Mouse (Mus musculus) heart, embryonic 16.5 days (tissue): ENCODE measurements around the gene Ccm2l. TPM values are rescaled to one million over a fixed set of nuclear protein-coding genes. Genes with fewer than 3 reads are reported as not detected.

ENCODE experiments used
- ATAC-seq: fragments of 200-750 bp; cut with Nextera tagmentation; replicated peaks from 2 replicates; pipeline ENCODE4 v1.8.0; 2017; ENCODE audit warnings: moderate number of reproducible peaks; ENCODE audit not compliant: insufficient read depth, low FRiP score; ENCODE audit errors: extremely low read depth
- H3K27ac ChIP-seq: fragments of 300-500 bp; sonication (generic); 2 replicates; pipeline ENCODE4 v1.5.1; 2014; ENCODE audit warnings: mild to moderate bottlenecking, low read length, control low read depth, moderate library complexity
- H3K27me3 ChIP-seq: fragments of 300-500 bp; sonication (generic); 2 replicates; pipeline ENCODE4 v1.6.1; 2014; ENCODE audit warnings: low read length, mixed read lengths; ENCODE audit not compliant: control insufficient read depth, insufficient read depth
- H3K36me3 ChIP-seq: fragments of 300-500 bp; sonication (generic); 2 replicates; pipeline ENCODE4 v1.6.1; 2014; ENCODE audit not compliant: control insufficient read depth, insufficient read depth
- H3K4me1 ChIP-seq: fragments of 300-500 bp; sonication (generic); 2 replicates; pipeline ENCODE4 v1.6.1; 2014; ENCODE audit warnings: low read length, mixed read lengths; ENCODE audit not compliant: control insufficient read depth, insufficient read depth
- H3K4me2 ChIP-seq: fragments of 300-500 bp; sonication (generic); 2 replicates; pipeline ENCODE4 v1.6.1; 2014; ENCODE audit warnings: low read depth, mild to moderate bottlenecking, control low read depth, low read length
- H3K4me3 ChIP-seq: fragments of 300-500 bp; sonication (generic); 2 replicates; pipeline ENCODE4 v1.5.1; 2014; ENCODE audit warnings: mild to moderate bottlenecking, control low read depth, low read length
- H3K9ac ChIP-seq: fragments of 300-500 bp; sonication (generic); 2 replicates; pipeline ENCODE4 v1.6.1; 2014; ENCODE audit warnings: low read length, control low read depth
- H3K9me3 ChIP-seq: fragments of 300-500 bp; sonication (generic); replicated peaks from 2 replicates; pipeline ENCODE4 v1.6.1; 2016; ENCODE audit warnings: low read length; ENCODE audit not compliant: control insufficient read depth
- WGBS: fragments of 180-500 bp; shearing (Covaris S2); extraction: QIAGEN DNeasy Blood & Tissue Kit; methylation state at CpG from one replicate; pipeline ENCODE4 v1.1.7; 2014; 5-methylcytosine and 5-hydroxymethylcytosine counted together
- polyA plus RNA-seq: library from polyadenylated mRNA; unstranded; fragments of >200 nt; fragmentation: Nextera tagmentation; extraction: Ambion mirVana; gene quantifications from 2 replicates; pipeline ENCODE4 v1.2.1, GENCODE M21; 2015

Gene Ccm2l
- polyA plus RNA-seq, 1 experiment from 2014 or later: 3.0 TPM

- H3K27me3 ChIP-seq: no peaks in the 10 kb centered on the region
- no peak overlapping the region for H3K4me3 ChIP-seq
- no peak overlapping the region for H3K27ac ChIP-seq
- H3K4me1 ChIP-seq: no peaks in the 10 kb centered on the region
- H3K36me3 ChIP-seq: no peaks in the 10 kb centered on the region
- no peak overlapping the region for H3K9ac ChIP-seq
- ATAC-seq: no peak
- 72% methylated on average over 6 of the region's 6 CpGs for WGBS
- no peaks in the 10 kb centered on the region for H3K9me3 ChIP-seq
- H3K4me2 ChIP-seq: no peak overlapping the region
Measured at GRCm38 (mm10) chr2:153081866-153082265, 16.1 kb downstream of the Ccm2l start.

- H3K4me2 ChIP-seq: no peak overlapping the region
- H3K9ac ChIP-seq: no peak overlapping the region
- H3K27me3 ChIP-seq: no peaks in the 10 kb centered on the region
- H3K36me3 ChIP-seq: no peaks in the 10 kb centered on the region
- no peak overlapping the region for H3K27ac ChIP-seq
- no peaks in the 10 kb centered on the region for H3K9me3 ChIP-seq
- no peaks in the 10 kb centered on the region for H3K4me1 ChIP-seq
- 73% methylated on average over 8 of the region's 8 CpGs for WGBS
- H3K4me3 ChIP-seq: no peak overlapping the region
- no peak for ATAC-seq
Measured at GRCm38 (mm10) chr2:153083275-153083674, 17.5 kb downstream of the Ccm2l start.

GRCm38 (mm10) chr2:153083824-153084223 is 18.1 kb downstream of the Ccm2l start:
- Histone ChIP-seq H3K36me3 (no peaks in the 10 kb centered on the region), H3K4me2 (no peak overlapping the region), H3K9ac (no peak overlapping the region), H3K27me3 (no peaks in the 10 kb centered on the region), H3K4me1 (no peaks in the 10 kb centered on the region), H3K9me3 (no peaks in the 10 kb centered on the region), H3K4me3 (no peak overlapping the region), H3K27ac (no peak overlapping the region)
- no peak for ATAC-seq
- WGBS: 71% methylated on average over 4 of the region's 4 CpGs

- Histone ChIP-seq H3K27ac (no peak overlapping the region), H3K4me2 (no peak overlapping the region), H3K9ac (no peak overlapping the region), H3K36me3 (no peaks in the 10 kb centered on the region), H3K9me3 (no peaks in the 10 kb centered on the region), H3K4me1 (no peaks in the 10 kb centered on the region), H3K27me3 (no peaks in the 10 kb centered on the region), H3K4me3 (no peak overlapping the region)
- WGBS: 52% methylated on average over 7 of the region's 7 CpGs
- ATAC-seq: no peak
Measured at GRCm38 (mm10) chr2:153084261-153084976, 18.7 kb downstream of the Ccm2l start.

- no peaks in the 10 kb centered on the region for H3K4me1 ChIP-seq
- H3K4me2 ChIP-seq: no peak overlapping the region
- 77% methylated on average over 6 of the region's 6 CpGs for WGBS
- H3K4me3 ChIP-seq: no peak overlapping the region
- no peaks in the 10 kb centered on the region for H3K9me3 ChIP-seq
- H3K36me3 ChIP-seq: no peaks in the 10 kb centered on the region
- ATAC-seq: no peak
- H3K27ac ChIP-seq: no peak overlapping the region
- H3K9ac ChIP-seq: no peak overlapping the region
- no peaks in the 10 kb centered on the region for H3K27me3 ChIP-seq
Measured at GRCm38 (mm10) chr2:153085556-153085955, 19.8 kb downstream of the Ccm2l start.

GRCm38 (mm10) chr2:153086166-153086565 is 20.4 kb downstream of the Ccm2l start:
- H3K4me2 ChIP-seq: no peak overlapping the region
- no peaks in the 10 kb centered on the region for H3K27me3 ChIP-seq
- no peak overlapping the region for H3K27ac ChIP-seq
- no peak for ATAC-seq
- WGBS: 83% methylated on average over 4 of the region's 4 CpGs
- no peak overlapping the region for H3K9ac ChIP-seq
- no peaks in the 10 kb centered on the region for H3K9me3 ChIP-seq
- no peak overlapping the region for H3K4me3 ChIP-seq
- H3K4me1 ChIP-seq: no peaks in the 10 kb centered on the region
- no peaks in the 10 kb centered on the region for H3K36me3 ChIP-seq

GRCm38 (mm10) chr2:153087091-153087490 is 21.3 kb downstream of the Ccm2l start:
- Histone ChIP-seq H3K9me3 (no peaks in the 10 kb centered on the region), H3K27ac (no peak overlapping the region), H3K4me2 (no peak overlapping the region), H3K36me3 (no peaks in the 10 kb centered on the region), H3K4me3 (no peak overlapping the region), H3K27me3 (no peaks in the 10 kb centered on the region), H3K9ac (no peak overlapping the region), H3K4me1 (no peaks in the 10 kb centered on the region)
- ATAC-seq: no peak
- WGBS: 84% methylated on average over 10 of the region's 10 CpGs

GRCm38 (mm10) chr2:153089316-153089715 is 23.6 kb downstream of the Ccm2l start:
- H3K9me3 ChIP-seq: no peaks in the 10 kb centered on the region
- no peak overlapping the region for H3K9ac ChIP-seq
- no peaks in the 10 kb centered on the region for H3K27me3 ChIP-seq
- no peak overlapping the region for H3K4me3 ChIP-seq
- ATAC-seq: no peak
- no peak overlapping the region for H3K27ac ChIP-seq
- H3K4me2 ChIP-seq: no peak overlapping the region
- WGBS: 52% methylated on average over 2 of the region's 2 CpGs
- no peaks in the 10 kb centered on the region for H3K36me3 ChIP-seq
- no peaks in the 10 kb centered on the region for H3K4me1 ChIP-seq

GRCm38 (mm10) chr2:153090551-153091165 is 24.9 kb downstream of the Ccm2l start:
- Histone ChIP-seq H3K4me1 (no peaks in the 10 kb centered on the region), H3K27me3 (no peaks in the 10 kb centered on the region), H3K27ac (no peak overlapping the region), H3K36me3 (no peaks in the 10 kb centered on the region), H3K4me2 (no peak overlapping the region), H3K4me3 (no peak overlapping the region), H3K9ac (no peak overlapping the region), H3K9me3 (no peaks in the 10 kb centered on the region)
- no peak for ATAC-seq
- 27% methylated on average over 10 of the region's 10 CpGs for WGBS
